In the genomic region with DNA sequence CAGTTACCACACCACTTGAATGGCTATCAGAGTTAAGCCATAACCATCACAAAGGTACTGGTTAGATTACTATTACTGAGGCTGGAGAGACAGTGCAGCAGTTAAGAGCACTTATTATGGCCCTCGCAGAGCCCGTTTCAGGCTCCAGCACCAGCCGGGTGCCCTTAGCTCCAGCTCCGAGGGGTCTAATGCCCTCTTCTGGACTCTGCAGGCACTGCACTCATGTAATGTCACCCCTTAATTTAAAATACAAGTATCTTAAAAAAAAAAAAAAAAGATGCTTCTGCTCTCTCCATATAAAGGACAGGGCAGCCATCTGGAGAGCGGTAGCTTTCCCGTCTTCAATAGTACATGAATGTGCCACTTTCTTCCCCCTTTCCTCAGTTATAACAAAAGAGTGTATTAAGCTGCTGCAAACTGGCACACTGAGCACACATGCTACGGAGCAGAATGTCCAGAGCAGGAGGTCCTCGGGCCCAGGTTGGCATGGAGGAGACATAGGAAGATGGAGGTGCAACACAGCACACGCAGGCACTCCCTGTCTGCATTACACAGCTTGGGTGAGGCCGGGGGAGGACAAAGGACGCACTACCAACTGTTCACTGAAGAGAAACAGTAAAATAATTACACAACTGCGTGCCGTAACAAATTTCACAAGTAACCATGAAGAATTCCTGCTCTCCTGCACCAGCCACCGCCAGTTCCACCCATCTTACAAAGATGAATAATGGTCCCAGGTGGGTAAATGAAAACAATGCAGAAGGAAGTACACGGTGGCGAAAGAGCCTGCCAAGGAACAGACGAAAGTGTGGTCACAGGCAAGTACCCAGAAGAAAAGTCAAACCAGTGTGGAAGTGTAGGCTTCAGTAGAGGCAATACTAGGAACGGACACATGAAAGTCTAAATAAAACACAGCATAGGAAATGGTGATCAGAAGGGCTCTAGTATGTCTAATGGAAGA, we compare ENCODE assay signal across 13 mouse cellular contexts. TPM values are rescaled to one million over a fixed set of nuclear protein-coding genes. Genes with fewer than 3 reads are reported as not detected.
DNase-seq lines count a peak whose midpoint lies in the region; ATAC-seq and TF ChIP-seq lines count a peak whose summit lies in the region.
"Had no signal": no experiment of that assay in that cellular context is flagged by ENCODE, and none has a peak within 500 bp of the region (broad histone marks: within the 10 kb centered on the region; RNA-seq: fewer than 3 reads in every experiment).

No protein-coding gene starts in this region.

- WGBS in thymus, adult 2 months = 96% methylated on average over 18 of the region's 18 CpGs
- WGBS in embryonic facial prominence, embryonic 13.5 days = 78% methylated on average over 18 of the region's 18 CpGs
- WGBS in hindbrain, embryonic 14.5 days = 87% methylated on average over 18 of the region's 18 CpGs

- H3K9ac ChIP-seq in embryonic facial prominence, embryonic 13.5 days = no peak overlapping the region
- no peak overlapping the region for H3K9ac ChIP-seq in hindbrain, embryonic 14.5 days
- H3K9ac ChIP-seq: embryonic facial prominence, embryonic 12.5 days; intestine, embryonic 15.5 days had no signal

- H3K9me3 ChIP-seq in embryonic facial prominence, embryonic 13.5 days = no peaks in the 10 kb centered on the region
- no peaks in the 10 kb centered on the region for H3K9me3 ChIP-seq in hindbrain, embryonic 14.5 days (ENCODE audit: control insufficient read depth, low read length)
- H3K9me3 ChIP-seq: embryonic facial prominence, embryonic 12.5 days; intestine, embryonic 15.5 days had no signal

- peak; percentile 29; the same call in 1 of the 2 replicates for TF ChIP-seq CTCF in gastrocnemius, adult 2 months (IDR thresholded peaks at IDR 0.05)
- no peak for TF ChIP-seq CTCF in thymus, adult 2 months (IDR thresholded peaks at IDR 0.05; ENCODE audit: borderline replicate concordance, control insufficient read depth, extremely low read depth, insufficient read depth, low read length, poor library complexity)

- TF ChIP-seq POLR2A in thymus, adult 2 months (IDR thresholded peaks at IDR 0.05; ENCODE audit: control insufficient read depth, extremely low read depth, insufficient read depth, low read length, poor library complexity) = no peak

- DNase-seq in gastrocnemius, adult 2 months = no peak
- no peak for DNase-seq in gastrocnemius, adult 8-10 months (ENCODE audit: low spot score in 2 of 2)
- DNase-seq in thymus, adult 2 months = peak; percentile 5
- no peak for DNase-seq in thymus, postnatal 10 days (ENCODE audit: low spot score in 2 of 2)
- peak; percentile 29 for DNase-seq in splenic B cell, adult 2 months (ENCODE audit: low read depth, low spot score)
- no peak for DNase-seq in hindbrain, embryonic 14.5 days (ENCODE audit: low spot score)
- no peak for DNase-seq in frontal cortex, postnatal 36 days (ENCODE audit: low spot score in 2 of 2)
- DNase-seq: adrenal gland, postnatal 10 days; cerebellum, adult 11-12 months; gastrocnemius, postnatal 14 days had no signal

- H3K4me3 ChIP-seq in gastrocnemius, adult 2 months = no peak overlapping the region
- H3K4me3 ChIP-seq in thymus, adult 2 months (ENCODE audit: control insufficient read depth, insufficient read depth, low read length) = no peak overlapping the region
- no peak overlapping the region for H3K4me3 ChIP-seq in embryonic facial prominence, embryonic 13.5 days
- H3K4me3 ChIP-seq in hindbrain, embryonic 14.5 days (replicated peaks; ENCODE audit: low read length) = no peak overlapping the region
- H3K4me3 ChIP-seq: embryonic facial prominence, embryonic 12.5 days; intestine, embryonic 15.5 days had no signal

- H3K4me2 ChIP-seq in embryonic facial prominence, embryonic 13.5 days = no peak overlapping the region
- H3K4me2 ChIP-seq in hindbrain, embryonic 14.5 days (replicated peaks) = no peak overlapping the region
- H3K4me2 ChIP-seq: embryonic facial prominence, embryonic 12.5 days; intestine, embryonic 15.5 days had no signal

- H3K4me1 ChIP-seq in thymus, adult 2 months (replicated peaks; ENCODE audit: control insufficient read depth, insufficient read depth, low read length) = no peaks in the 10 kb centered on the region
- no peaks in the 10 kb centered on the region for H3K4me1 ChIP-seq in embryonic facial prominence, embryonic 13.5 days
- no peaks in the 10 kb centered on the region for H3K4me1 ChIP-seq in hindbrain, embryonic 14.5 days (replicated peaks; ENCODE audit: control insufficient read depth, insufficient read depth, low read length)
- H3K4me1 ChIP-seq: embryonic facial prominence, embryonic 12.5 days had no signal

- H3K27ac ChIP-seq in gastrocnemius, adult 2 months = no peak overlapping the region
- H3K27ac ChIP-seq in thymus, adult 2 months (ENCODE audit: control insufficient read depth, insufficient read depth, low read length) = no peak overlapping the region
- H3K27ac ChIP-seq in embryonic facial prominence, embryonic 13.5 days = peak overlapping the region; percentile 55; the same call in 1 of the 2 replicates
- no peak overlapping the region for H3K27ac ChIP-seq in hindbrain, embryonic 14.5 days
- H3K27ac ChIP-seq: embryonic facial prominence, embryonic 12.5 days; intestine, embryonic 15.5 days had no signal

- intact Hi-C loops in gastrocnemius, adult 2 months (cut with DNase I) = no loop called here

- no peak for ATAC-seq in embryonic facial prominence, embryonic 13.5 days (ENCODE audit: insufficient number of reproducible peaks, insufficient read depth, low FRiP score, low TSS enrichment, low read depth)
- ATAC-seq in hindbrain, embryonic 14.5 days (ENCODE audit: low FRiP score) = no peak
- ATAC-seq: intestine, embryonic 15.5 days had no signal

- no peaks in the 10 kb centered on the region for H3K27me3 ChIP-seq in thymus, adult 2 months (ENCODE audit: control insufficient read depth, insufficient read depth, low read length)
- no peaks in the 10 kb centered on the region for H3K27me3 ChIP-seq in embryonic facial prominence, embryonic 13.5 days
- no peaks in the 10 kb centered on the region for H3K27me3 ChIP-seq in splenic B cell, adult 2 months (ENCODE audit: control insufficient read depth, insufficient read depth, low read length, poor library complexity, severe bottlenecking)
- no peaks in the 10 kb centered on the region for H3K27me3 ChIP-seq in hindbrain, embryonic 14.5 days (ENCODE audit: control insufficient read depth, insufficient read depth, low read length)
- H3K27me3 ChIP-seq: embryonic facial prominence, embryonic 12.5 days; intestine, embryonic 15.5 days had no signal

- peaks cover 53% of the 10 kb centered on the region for H3K36me3 ChIP-seq in thymus, adult 2 months (ENCODE audit: control insufficient read depth, insufficient read depth, low read length)
- peaks cover 72% of the 10 kb centered on the region for H3K36me3 ChIP-seq in embryonic facial prominence, embryonic 13.5 days
- peaks cover 8% of the 10 kb centered on the region for H3K36me3 ChIP-seq in splenic B cell, adult 2 months (ENCODE audit: control insufficient read depth, insufficient read depth, low read length, poor library complexity, severe bottlenecking)
- peaks cover 89% of the 10 kb centered on the region for H3K36me3 ChIP-seq in hindbrain, embryonic 14.5 days (replicated peaks; ENCODE audit: control insufficient read depth, insufficient read depth)

RNA-seq across cellular contexts. Expression of gene Atp6v1a, which starts 35.4 kb away (rescaled TPM):
- total RNA-seq in gastrocnemius, adult 2 months (2021) = 10 to 100 TPM; 17.0 to 20.1 TPM
- 10 to 100 TPM; 16.2 to 27.1 (median 22.1) TPM for total RNA-seq in gastrocnemius, adult 8-10 months (2022)
- polyA plus RNA-seq in thymus, adult 2 months (2012; rRNA removed) = 17.2 and 18.4 TPM in 2 replicates
- polyA plus RNA-seq in embryonic facial prominence, embryonic 13.5 days (2015; fragmentation: Nextera tagmentation; extraction: Ambion mirVana) = 40.3 and 45.5 TPM in 2 replicates
- polyA plus RNA-seq in hindbrain, embryonic 14.5 days (2014; fragmentation: Nextera tagmentation; extraction: Ambion mirVana) = 169 and 200 TPM in 2 replicates

RNA-seq across cellular contexts. Expression of gene Naa50, which starts 35.5 kb away (rescaled TPM):
- 100 to 1,000 TPM; 181 to 195 TPM for total RNA-seq in gastrocnemius, adult 2 months (2021)
- total RNA-seq in gastrocnemius, adult 8-10 months (2022) = 100 to 1,000 TPM; 188 to 278 (median 246) TPM
- 8.7 and 12.9 TPM in 2 replicates for polyA plus RNA-seq in thymus, adult 2 months (2012; rRNA removed)
- polyA plus RNA-seq in embryonic facial prominence, embryonic 13.5 days (2015; fragmentation: Nextera tagmentation; extraction: Ambion mirVana) = 97.8 and 105 TPM in 2 replicates
- 41.0 and 46.7 TPM in 2 replicates for polyA plus RNA-seq in hindbrain, embryonic 14.5 days (2014; fragmentation: Nextera tagmentation; extraction: Ambion mirVana)

RNA-seq across cellular contexts. Expression of gene Gramd1c, which starts 40.9 kb away (rescaled TPM):
- total RNA-seq in gastrocnemius, adult 2 months (2021) = under 1 TPM; 0.18 to 0.42 TPM
- under 1 TPM; 0.19 to 0.51 (median 0.26) TPM for total RNA-seq in gastrocnemius, adult 8-10 months (2022)
- polyA plus RNA-seq in thymus, adult 2 months (2012; rRNA removed) = 0.38 and 0.62 TPM in 2 replicates
- polyA plus RNA-seq in embryonic facial prominence, embryonic 13.5 days (2015; fragmentation: Nextera tagmentation; extraction: Ambion mirVana) = 5.0 and 5.4 TPM in 2 replicates
- polyA plus RNA-seq in hindbrain, embryonic 14.5 days (2014; fragmentation: Nextera tagmentation; extraction: Ambion mirVana) = 2.0 and 2.5 TPM in 2 replicates

Comparison
In these comparisons a context has a peak if more than half of its experiments do, and no peak if none do; other contexts are left out.
1. DNase-seq: peak in thymus, adult 2 months (single experiment) and splenic B cell, adult 2 months (single experiment); none in gastrocnemius, adult 2 months (single experiment), gastrocnemius, adult 8-10 months (0 of 2), thymus, postnatal 10 days (0 of 2), hindbrain, embryonic 14.5 days (single experiment) and frontal cortex, postnatal 36 days (0 of 2).